27 mouse cellular contexts compared by ENCODE assay signal in the genomic region with DNA sequence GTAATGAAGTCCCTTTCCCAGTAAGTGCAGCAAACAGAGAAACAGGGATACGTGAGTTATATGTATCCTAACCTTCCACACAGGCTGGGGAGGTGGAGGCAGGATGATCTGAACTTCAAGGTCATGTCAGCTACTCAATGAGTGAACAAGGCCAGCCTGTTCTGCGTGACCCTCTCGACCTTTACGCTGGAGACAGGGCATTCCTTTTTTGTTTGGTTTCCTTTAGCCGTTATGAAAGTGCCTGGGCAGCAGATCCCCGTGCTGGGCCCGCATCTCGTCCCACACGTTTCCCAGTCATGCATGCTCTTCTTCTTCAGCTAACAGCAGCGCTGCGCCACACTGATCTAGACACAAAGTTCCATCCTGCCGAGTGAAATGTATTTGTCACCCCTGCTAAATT. TPM values are rescaled to one million over a fixed set of nuclear protein-coding genes. Genes with fewer than 3 reads are reported as not detected.
DNase-seq lines count a peak whose midpoint lies in the region; ATAC-seq and TF ChIP-seq lines count a peak whose summit lies in the region.
"Had no signal": no experiment of that assay in that cellular context is flagged by ENCODE, and none has a peak within 500 bp of the region (broad histone marks: within the 10 kb centered on the region; RNA-seq: fewer than 3 reads in every experiment).

No protein-coding gene starts in this region.

- no peak overlapping the region for H3K9ac ChIP-seq in liver, adult 2 months (ENCODE audit: low read depth, low read length)
- no peak overlapping the region for H3K9ac ChIP-seq in liver, embryonic 12.5 days
- H3K9ac ChIP-seq: embryonic facial prominence, embryonic 13.5 days; forebrain, embryonic 12.5 days; hindbrain, embryonic 14.5 days; intestine, embryonic 15.5 days had no signal

- 56% methylated on average over 12 of the region's 12 CpGs for WGBS in heart, embryonic 10.5 days
- WGBS in liver, adult 2 months: 16% methylated on average over 12 of the region's 12 CpGs
- WGBS in liver, embryonic 12.5 days (ENCODE audit: insufficient replicate concordance): 71% methylated on average over 12 of the region's 12 CpGs

- TF ChIP-seq POLR2A in liver, adult 2 months (IDR thresholded peaks at IDR 0.05; ENCODE audit: extremely low read depth, insufficient read depth, low read length): no peak

- no peaks in the 10 kb centered on the region; the same call in 1 of the 2 replicates for H3K79me2 ChIP-seq in liver, adult 2 months (ENCODE audit: control insufficient read depth, insufficient read depth, low read length)

- no peak for ATAC-seq in liver, embryonic 12.5 days
- ATAC-seq: CD4-positive, CD25-positive, alpha-beta regulatory T cell, adult 4 months; forebrain, embryonic 16.5 days; intestine, embryonic 15.5 days had no signal

- intact Hi-C loops in heart, postnatal 25 days (cut with DNase I): loop anchor here (5.0 kb wide), 1 partner anchor 37 kb away; no protein-coding TSS in a partner anchor

- peaks cover 9% of the 10 kb centered on the region; the same call in 1 of the 2 replicates for H3K4me1 ChIP-seq in heart, embryonic 10.5 days
- 0 out of 2 replicates have a peak, but pooled peaks cover 7% of the 10 kb centered on the region for H3K4me1 ChIP-seq in liver, adult 2 months (ENCODE audit: control insufficient read depth, insufficient read depth, low read length)
- peaks cover 16% of the 10 kb centered on the region for H3K4me1 ChIP-seq in liver, embryonic 12.5 days
- H3K4me1 ChIP-seq in E14TG2a.4 (replicated peaks; ENCODE audit: low read depth, low read length): peaks cover 49% of the 10 kb centered on the region
- H3K4me1 ChIP-seq: intestine, embryonic 15.5 days had no signal

- peak; percentile 14 for DNase-seq in cerebellum, adult 9-10 months
- no peak for DNase-seq in cerebellum, adult 8-10 months
- DNase-seq in heart, embryonic 10.5 days (ENCODE audit: low spot score): no peak
- no peak for DNase-seq in heart, postnatal 25 days (ENCODE audit: low spot score)
- DNase-seq in liver, adult 2 months (ENCODE audit: extremely low read depth, low read depth, low spot score): peak; percentile 57
- DNase-seq: adrenal gland, postnatal 10 days; B cell, adult 2 months; cerebellum, adult 11 months; cerebellum, postnatal 36 days; gastrocnemius, postnatal 10 days; heart, adult 2 months; kidney, adult 18-20 months had no signal

- H3K4me2 ChIP-seq in liver, embryonic 12.5 days: no peak overlapping the region
- H3K4me2 ChIP-seq: embryonic facial prominence, embryonic 13.5 days; forebrain, embryonic 12.5 days; hindbrain, embryonic 14.5 days; intestine, embryonic 15.5 days had no signal

- no peaks in the 10 kb centered on the region for H3K27me3 ChIP-seq in heart, embryonic 10.5 days (ENCODE audit: insufficient read depth, poor library complexity, severe bottlenecking)
- no peaks in the 10 kb centered on the region for H3K27me3 ChIP-seq in liver, adult 2 months (ENCODE audit: control insufficient read depth, insufficient read depth, low read length)
- H3K27me3 ChIP-seq in liver, embryonic 12.5 days (replicated peaks): no peaks in the 10 kb centered on the region; the same call in 1 of the 2 replicates
- H3K27me3 ChIP-seq in E14TG2a.4 (ENCODE audit: insufficient read depth, low read length): peaks cover 3% of the 10 kb centered on the region
- H3K27me3 ChIP-seq: embryonic facial prominence, embryonic 13.5 days; forebrain, embryonic 12.5 days; intestine, embryonic 15.5 days had no signal

- no peak overlapping the region for H3K4me3 ChIP-seq in heart, embryonic 10.5 days
- no peak overlapping the region for H3K4me3 ChIP-seq in liver, adult 2 months (ENCODE audit: insufficient read depth, low read depth, low read length)
- no peak overlapping the region for H3K4me3 ChIP-seq in liver, embryonic 12.5 days
- peak overlapping the region; percentile 43; the same call in 1 of the 2 replicates for H3K4me3 ChIP-seq in E14TG2a.4 (replicated peaks; ENCODE audit: low read length)
- H3K4me3 ChIP-seq: embryonic facial prominence, embryonic 13.5 days; forebrain, embryonic 12.5 days; heart, adult 2 months; hindbrain, embryonic 10.5 days; intestine, embryonic 15.5 days had no signal

- H3K9me3 ChIP-seq in heart, embryonic 10.5 days: no peaks in the 10 kb centered on the region
- 0 out of 2 replicates have a peak, but pooled peaks cover 4% of the 10 kb centered on the region for H3K9me3 ChIP-seq in liver, embryonic 12.5 days (replicated peaks)
- no peaks in the 10 kb centered on the region for H3K9me3 ChIP-seq in E14TG2a.4 (ENCODE audit: low read length)
- H3K9me3 ChIP-seq: forebrain, embryonic 12.5 days; intestine, embryonic 15.5 days had no signal

- H3K27ac ChIP-seq in heart, embryonic 10.5 days: 0 out of 2 replicates have a peak overlapping the region, but pooled peaks have one; percentile 42
- H3K27ac ChIP-seq in liver, adult 2 months (replicated peaks; ENCODE audit: insufficient read depth, low read depth, low read length): no peak overlapping the region
- no peak overlapping the region for H3K27ac ChIP-seq in liver, embryonic 12.5 days
- H3K27ac ChIP-seq: embryonic facial prominence, embryonic 13.5 days; forebrain, embryonic 12.5 days; heart, adult 2 months; hindbrain, embryonic 10.5 days; hindbrain, embryonic 14.5 days; intestine, embryonic 15.5 days had no signal

- H3K36me3 ChIP-seq in heart, embryonic 10.5 days: no peaks in the 10 kb centered on the region
- H3K36me3 ChIP-seq in liver, adult 2 months (ENCODE audit: control insufficient read depth, insufficient read depth, low read length): no peaks in the 10 kb centered on the region
- H3K36me3 ChIP-seq in liver, embryonic 12.5 days: no peaks in the 10 kb centered on the region
- H3K36me3 ChIP-seq in E14TG2a.4 (ENCODE audit: insufficient read depth, low read length): no peaks in the 10 kb centered on the region
- H3K36me3 ChIP-seq: embryonic facial prominence, embryonic 13.5 days; forebrain, embryonic 12.5 days; hindbrain, embryonic 10.5 days; intestine, embryonic 15.5 days had no signal

- no peak for TF ChIP-seq CTCF in liver, adult 2 months (IDR thresholded peaks at IDR 0.05; ENCODE audit: low read depth, low read length)
- no peak for TF ChIP-seq CTCF in E14TG2a.4 (conservative IDR thresholded peaks at IDR 0.05; ENCODE audit: low read length)

RNA-seq across cellular contexts. Expression of a gene that starts 5.7 kb away (rescaled TPM):
- 160 and 178 TPM in 2 replicates for polyA plus RNA-seq in heart, embryonic 10.5 days (2016; fragmentation: Nextera tagmentation; extraction: Ambion mirVana)
- 100 to 1,000 TPM; 186 to 202 TPM for total RNA-seq in heart, postnatal 25 days (2021)
- total RNA-seq in liver, adult 2 months (2014; rRNA removed): 78.8 and 96.2 TPM in 2 replicates
- polyA plus RNA-seq in liver, adult 2 months (2012; rRNA removed): 27.3 and 32.2 TPM in 2 replicates
- polyA plus RNA-seq in liver, embryonic 12.5 days (2016; fragmentation: Nextera tagmentation; extraction: Ambion mirVana): 112 and 122 TPM in 2 replicates

RNA-seq across cellular contexts. Expression of a gene that starts 53.4 kb away (rescaled TPM):
- not detected in 2 replicates for polyA plus RNA-seq in heart, embryonic 10.5 days (2016; fragmentation: Nextera tagmentation; extraction: Ambion mirVana)
- total RNA-seq in heart, postnatal 25 days (2021): not detected
- not detected in 2 replicates for total RNA-seq in liver, adult 2 months (2014; rRNA removed)
- polyA plus RNA-seq in liver, adult 2 months (2012; rRNA removed): not detected in 2 replicates
- not detected in 2 replicates for polyA plus RNA-seq in liver, embryonic 12.5 days (2016; fragmentation: Nextera tagmentation; extraction: Ambion mirVana)
- total RNA-seq: adrenal gland, postnatal 10 days; adrenal gland, postnatal 4 days; gastrocnemius, postnatal 10 days; gastrocnemius, postnatal 4 days; heart, adult 2 months; MEL had no signal
- polyA plus RNA-seq: brain, embryonic 14.5 days; CD4-positive, CD25-positive, alpha-beta regulatory T cell, adult 4 months; embryonic facial prominence, embryonic 13.5 days; forebrain, embryonic 12.5 days; forebrain, embryonic 16.5 days; frontal cortex, adult 2 months; heart, postnatal 0 days; hindbrain, embryonic 10.5 days; hindbrain, embryonic 14.5 days; intestine, embryonic 15.5 days had no signal

Comparison
In these comparisons a context has a peak if more than half of its experiments do, and no peak if none do; other contexts are left out.
1. DNase-seq: peak in cerebellum, adult 9-10 months (single experiment) and liver, adult 2 months (single experiment); none in cerebellum, adult 8-10 months (single experiment), heart, embryonic 10.5 days (single experiment) and heart, postnatal 25 days (single experiment).